Mouse (Mus musculus): Measurements from ENCODE around the gene Cela3b.

Cela3b gene

GRCm38 (mm10) chr4:137375314-137376278, 54.7 kb downstream of the Cela3b start:
- DNase-seq (ENCODE audit: low spot score), result no peak

- no peak for DNase-seq (ENCODE audit: low spot score)
Observed at GRCm38 (mm10) chr4:137373711-137374110, 56.6 kb downstream of the Cela3b start.

GRCm38 (mm10) chr4:137371596-137372523, 58.5 kb downstream of the Cela3b start:
- DNase-seq (ENCODE audit: low spot score), result no peak
